Mouse (Mus musculus) lung, embryonic 15.5 days (tissue): ENCODE results near the gene Srxn1. TPM values are rescaled to one million over a fixed set of nuclear protein-coding genes. Genes with fewer than 3 reads are reported as not detected.

Experiments
- ATAC-seq: fragments of 200-750 bp; cut with Nextera tagmentation; 2 replicates; pipeline ENCODE4 v1.8.0; 2017; ENCODE audit warnings: moderate number of reproducible peaks, borderline replicate concordance; ENCODE audit not compliant: low FRiP score, low TSS enrichment; ENCODE audit errors: extremely low read depth
- H3K27ac ChIP-seq: fragments of 300-500 bp; sonication (generic); 2 replicates; pipeline ENCODE4 v1.5.1; 2015; ENCODE audit warnings: moderate library complexity, mild to moderate bottlenecking, inconsistent platforms
- H3K27me3 ChIP-seq: fragments of 300-500 bp; sonication (generic); 2 replicates; pipeline ENCODE4 v1.6.1; 2015; ENCODE audit warnings: inconsistent platforms
- H3K36me3 ChIP-seq: fragments of 300-500 bp; sonication (generic); 2 replicates; pipeline ENCODE4 v1.6.1; 2015; ENCODE audit warnings: inconsistent platforms
- H3K4me1 ChIP-seq: fragments of 300-500 bp; sonication (generic); 2 replicates; pipeline ENCODE4 v1.6.1; 2015; ENCODE audit warnings: inconsistent platforms
- H3K4me2 ChIP-seq: fragments of 300-500 bp; sonication (generic); 2 replicates; pipeline ENCODE4 v1.6.1; 2015; ENCODE audit warnings: inconsistent platforms, mild to moderate bottlenecking, moderate library complexity
- H3K4me3 ChIP-seq: fragments of 300-500 bp; sonication (generic); 2 replicates; pipeline ENCODE4 v1.5.1; 2015; ENCODE audit warnings: mild to moderate bottlenecking, inconsistent platforms
- H3K9ac ChIP-seq: fragments of 300-500 bp; sonication (generic); 2 replicates; pipeline ENCODE4 v1.6.1; 2015; ENCODE audit warnings: inconsistent platforms
- H3K9me3 ChIP-seq: fragments of 300-500 bp; sonication (generic); 2 replicates; pipeline ENCODE4 v1.6.1; 2016; ENCODE audit warnings: inconsistent platforms
- WGBS: fragments of 180-500 bp; shearing (Covaris S2); methylation state at CpG from one replicate; pipeline ENCODE4 v1.1.7; 2015; 5-methylcytosine and 5-hydroxymethylcytosine counted together
- polyA plus RNA-seq: library from polyadenylated mRNA; unstranded; fragments of >200 nt; fragmentation: Nextera tagmentation; extraction: Ambion mirVana; gene quantifications from 2 replicates; pipeline ENCODE4 v1.2.1, GENCODE M21; 2015

Srxn1 gene
- polyA plus RNA-seq, 1 experiment from 2014 or later, result 7.7 TPM

DNA sequence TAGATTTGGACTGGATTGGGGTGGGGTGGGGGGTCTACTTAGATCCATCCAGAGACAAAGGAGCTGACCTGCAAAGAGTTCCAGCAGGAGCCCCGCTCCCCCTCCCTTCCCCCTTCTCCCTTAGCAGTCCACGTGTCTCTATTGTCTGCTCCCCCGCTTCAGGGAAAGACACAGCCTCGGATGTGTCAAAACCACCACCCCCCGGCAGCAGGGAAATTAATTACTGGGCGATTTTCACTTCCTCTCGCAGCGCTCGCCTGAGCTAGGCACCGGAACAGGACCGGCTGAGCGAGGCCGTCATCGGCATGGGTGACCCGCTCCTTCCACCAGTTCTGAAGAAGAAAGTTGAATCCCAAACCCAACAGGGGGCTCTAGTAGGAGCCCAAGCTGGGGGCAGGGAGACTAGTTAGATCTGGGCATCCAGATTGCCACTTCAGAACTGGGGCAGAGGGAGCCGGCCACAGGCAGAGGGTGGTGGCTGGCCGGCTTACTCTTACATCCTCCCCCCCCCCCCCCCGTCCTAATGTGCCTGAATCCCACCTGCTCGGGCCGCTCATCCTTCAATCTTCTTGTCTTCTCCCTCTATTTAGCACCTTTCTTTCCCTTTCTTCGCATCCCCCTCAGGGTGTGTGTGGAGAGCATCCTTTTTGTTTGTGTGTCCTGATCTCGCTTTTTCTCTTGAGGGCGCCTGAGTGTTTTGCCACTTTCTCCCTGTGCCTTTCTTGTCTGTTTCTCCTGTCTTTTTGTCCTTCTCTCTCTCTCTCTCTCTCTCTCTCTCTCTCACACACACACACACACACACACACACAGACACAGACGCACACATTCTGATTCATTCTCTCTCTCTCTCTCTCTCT is 24.4 kb upstream of the Srxn1 start, which contains the start of gene Scrt2:
Gene Scrt2 (plus strand): TSS at position 845 of the 857 bp plus-strand sequence.
- peak within 1 kb of the TSS; percentile 58 for H3K4me2 ChIP-seq
- H3K4me1 ChIP-seq, result peaks cover 4% of the 10 kb centered on the region
- H3K9me3 ChIP-seq, result no peaks in the 10 kb centered on the region
- no peak within 1 kb of the TSS for H3K27ac ChIP-seq
- peak within 1 kb of the TSS; percentile 26 for H3K4me3 ChIP-seq
- H3K27me3 ChIP-seq, result peaks cover 82% of the 10 kb centered on the region
- no peak for ATAC-seq
- no peaks in the 10 kb centered on the region for H3K36me3 ChIP-seq
- WGBS, result under 1% methylated on average over 24 of the region's 24 CpGs
- H3K9ac ChIP-seq, result no peak within 1 kb of the TSS

DNA sequence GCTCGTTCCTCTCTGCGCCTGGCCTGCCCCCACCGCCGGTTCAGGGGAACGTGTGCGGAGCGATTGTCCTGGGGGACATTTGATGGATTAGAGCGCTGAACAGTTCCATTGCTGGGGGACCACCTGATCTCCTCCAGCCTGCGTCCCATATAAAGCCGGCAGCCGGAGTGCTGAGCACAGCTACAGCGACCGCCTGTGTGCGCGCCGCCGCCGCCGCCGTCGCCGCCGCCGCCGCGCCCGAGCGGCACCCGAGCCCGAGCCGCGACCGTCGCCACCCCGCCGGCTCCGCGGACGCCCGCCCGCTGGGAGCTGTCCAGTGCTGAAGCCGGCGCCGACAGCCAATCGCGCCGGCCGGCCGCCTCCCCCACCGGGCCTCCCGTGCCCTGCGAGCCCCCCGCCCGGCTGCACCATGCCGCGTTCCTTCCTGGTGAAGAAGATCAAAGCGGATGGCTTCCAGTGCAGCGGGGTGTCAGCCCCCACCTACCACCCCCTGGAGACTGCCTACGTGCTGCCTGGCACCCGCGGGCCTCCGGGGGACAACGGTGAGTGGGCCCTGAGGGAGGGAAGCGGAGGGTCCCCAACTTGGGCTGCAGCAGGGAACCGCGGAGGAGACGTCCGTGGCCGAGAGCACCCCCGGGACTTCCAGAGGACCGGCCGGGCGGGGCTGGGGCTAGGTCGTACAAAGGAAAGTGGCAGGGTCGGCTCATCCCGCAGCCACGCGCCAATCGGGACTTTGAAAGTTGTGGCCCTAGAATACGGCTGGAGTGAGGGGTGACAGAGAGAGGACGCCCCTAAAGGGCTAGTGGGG is 23.5 kb upstream of the Srxn1 start:
- H3K4me2 ChIP-seq, result peak overlapping the region; percentile 58
- H3K4me1 ChIP-seq, result peaks cover 4% of the 10 kb centered on the region
- H3K27me3 ChIP-seq, result peaks cover 82% of the 10 kb centered on the region
- ATAC-seq, result peak; percentile 77
- WGBS, result under 1% methylated on average over 73 of the region's 81 CpGs
- H3K27ac ChIP-seq, result no peak overlapping the region
- H3K9me3 ChIP-seq, result no peaks in the 10 kb centered on the region
- peak overlapping the region; percentile 26 for H3K4me3 ChIP-seq
- no peak overlapping the region for H3K9ac ChIP-seq
- no peaks in the 10 kb centered on the region for H3K36me3 ChIP-seq

DNA sequence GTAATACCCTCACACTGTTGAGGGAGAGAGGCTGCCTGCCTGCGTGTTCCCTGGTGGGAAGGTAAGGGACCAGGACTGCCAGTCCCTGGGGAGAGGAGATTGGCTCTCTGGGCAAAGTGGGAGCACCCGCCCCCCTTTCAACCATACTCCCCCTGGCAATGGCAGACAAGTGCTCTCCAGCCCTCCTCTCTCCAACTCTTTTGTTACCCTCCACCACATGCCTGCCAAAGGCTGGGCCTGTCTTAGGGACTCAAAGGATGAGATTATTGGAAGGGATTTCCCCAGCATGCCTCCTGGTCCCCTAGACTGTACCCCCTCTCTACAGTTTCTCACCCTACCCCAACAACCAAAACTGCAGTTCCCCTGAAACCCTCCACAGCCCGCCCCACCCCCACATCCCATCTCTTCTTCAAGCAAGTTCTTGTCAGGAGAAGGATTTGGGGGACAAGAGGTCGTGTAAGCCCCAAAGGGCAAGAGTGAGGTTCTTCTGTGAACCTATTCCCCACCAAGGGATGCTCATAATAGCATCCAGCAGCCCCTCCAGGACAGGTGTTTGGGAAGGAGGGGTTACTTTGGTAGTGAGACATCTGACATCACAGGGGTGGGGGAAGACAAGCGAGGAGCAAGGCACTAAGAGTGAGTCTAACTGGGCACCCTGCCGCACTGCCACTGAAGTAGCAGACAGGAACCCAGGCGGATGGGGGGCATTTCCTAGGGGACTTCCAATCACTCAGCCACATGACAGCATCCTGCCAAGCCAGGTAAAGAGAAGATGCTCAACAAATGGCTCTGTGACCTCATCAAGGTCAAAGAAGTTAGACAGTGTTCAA is 22.6 kb upstream of the Srxn1 start:
- Histone ChIP-seq H3K4me1 (peaks cover 4% of the 10 kb centered on the region), H3K9ac (no peak overlapping the region), H3K9me3 (no peaks in the 10 kb centered on the region), H3K27me3 (peaks cover 74% of the 10 kb centered on the region), H3K27ac (no peak overlapping the region), H3K4me2 (no peak overlapping the region), H3K4me3 (no peak overlapping the region), H3K36me3 (no peaks in the 10 kb centered on the region)
- 18% methylated on average over 7 of the region's 7 CpGs for WGBS
- no peak for ATAC-seq

DNA sequence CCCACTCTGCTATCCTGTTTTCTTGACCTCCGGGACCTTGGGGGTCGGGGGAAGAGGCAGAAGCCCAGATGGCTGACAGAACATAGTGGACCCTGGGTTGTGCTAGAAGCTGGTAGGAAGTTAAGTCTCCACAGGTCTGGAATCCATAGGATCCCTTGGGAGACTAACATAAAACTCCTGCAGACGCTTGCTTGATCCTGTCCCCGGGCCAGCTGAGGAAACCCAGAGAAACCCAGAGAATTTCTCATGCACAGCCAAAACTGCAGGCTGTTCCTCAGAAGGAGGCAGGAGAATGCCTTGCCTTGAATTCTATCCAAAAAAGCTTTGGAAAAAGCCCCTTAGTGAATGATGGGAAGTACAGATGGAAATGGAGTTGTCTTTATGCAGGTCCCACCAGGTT is 21.9 kb upstream of the Srxn1 start:
- Histone ChIP-seq H3K4me2 (no peak overlapping the region), H3K4me3 (no peak overlapping the region), H3K9me3 (no peaks in the 10 kb centered on the region), H3K4me1 (peaks cover 4% of the 10 kb centered on the region), H3K27me3 (peaks cover 69% of the 10 kb centered on the region), H3K27ac (no peak overlapping the region), H3K9ac (no peak overlapping the region), H3K36me3 (no peaks in the 10 kb centered on the region)
- no peak for ATAC-seq
- WGBS, result 59% methylated on average over 4 of the region's 4 CpGs

DNA sequence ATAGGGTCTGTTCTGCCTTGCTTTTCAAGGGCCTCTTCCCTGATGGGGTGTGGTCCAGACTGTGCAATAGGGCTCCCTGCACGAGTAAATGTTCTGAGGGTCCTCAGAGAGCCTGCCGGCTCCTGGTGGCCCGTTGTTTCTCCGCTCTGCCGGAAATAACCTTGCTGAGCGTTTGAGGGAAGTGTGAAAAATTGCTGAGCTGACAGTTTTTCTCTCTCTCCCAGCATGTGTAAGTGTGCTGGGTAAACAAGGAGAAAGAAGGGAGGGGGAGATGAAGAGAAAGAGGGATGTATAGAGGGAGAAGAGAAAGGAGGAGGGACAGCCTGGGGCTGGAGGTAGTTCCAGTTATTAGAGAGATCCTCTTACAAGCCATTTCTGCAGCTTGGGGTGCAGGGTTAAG is 21.0 kb upstream of the Srxn1 start:
- no peak overlapping the region for H3K27ac ChIP-seq
- H3K4me3 ChIP-seq, result no peak overlapping the region
- no peak for ATAC-seq
- no peak overlapping the region for H3K4me2 ChIP-seq
- no peak overlapping the region for H3K9ac ChIP-seq
- H3K27me3 ChIP-seq, result peaks cover 60% of the 10 kb centered on the region
- H3K4me1 ChIP-seq, result peaks cover 4% of the 10 kb centered on the region
- WGBS, result 33% methylated on average over 6 of the region's 6 CpGs
- H3K36me3 ChIP-seq, result no peaks in the 10 kb centered on the region
- no peaks in the 10 kb centered on the region for H3K9me3 ChIP-seq

DNA sequence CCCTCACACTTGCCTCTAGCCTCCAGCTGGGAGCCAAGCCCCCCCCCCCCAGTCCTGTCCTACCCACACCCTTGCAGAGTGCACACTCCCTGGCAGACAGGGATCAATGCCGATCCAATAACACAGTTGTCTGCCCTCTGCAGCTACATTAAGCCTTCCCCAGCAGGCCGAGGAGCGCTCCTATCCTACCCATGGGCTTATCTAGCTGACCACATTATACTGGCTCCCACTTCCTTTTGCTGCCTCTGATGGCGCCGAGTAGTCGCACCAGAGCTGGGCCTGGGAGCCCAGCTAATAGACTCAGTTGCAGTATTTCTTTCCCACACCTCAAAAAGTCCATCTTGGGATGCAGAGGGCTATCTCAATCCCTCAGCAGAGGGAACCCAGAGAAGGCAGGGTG is 19.9 kb upstream of the Srxn1 start:
- no peak overlapping the region for H3K4me3 ChIP-seq
- 71% methylated on average over 6 of the region's 6 CpGs for WGBS
- peaks cover 59% of the 10 kb centered on the region for H3K27me3 ChIP-seq
- ATAC-seq, result no peak
- no peaks in the 10 kb centered on the region for H3K9me3 ChIP-seq
- no peak overlapping the region for H3K4me2 ChIP-seq
- no peak overlapping the region for H3K27ac ChIP-seq
- no peaks in the 10 kb centered on the region for H3K36me3 ChIP-seq
- H3K4me1 ChIP-seq, result peaks cover 4% of the 10 kb centered on the region
- no peak overlapping the region for H3K9ac ChIP-seq

DNA sequence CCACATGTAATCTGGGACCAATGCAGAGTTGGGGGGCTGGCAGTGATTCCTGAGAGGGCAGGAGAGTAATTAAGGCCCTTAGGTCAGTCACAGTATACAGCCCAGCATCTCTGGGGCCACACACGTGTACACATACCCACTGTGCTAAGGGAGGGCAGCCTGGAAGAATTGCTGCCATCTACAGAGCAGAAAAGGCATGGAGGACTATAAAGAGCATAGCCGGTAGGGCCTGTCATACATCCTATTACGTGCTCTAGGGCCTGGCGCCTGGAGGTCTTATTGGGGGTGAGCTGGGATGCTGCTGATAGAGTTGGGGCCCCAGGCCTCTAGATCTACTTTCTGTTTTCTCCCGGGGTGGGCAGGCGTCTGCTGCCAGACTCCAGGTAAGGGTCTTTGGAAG is 18.9 kb upstream of the Srxn1 start:
- Histone ChIP-seq H3K27me3 (peaks cover 59% of the 10 kb centered on the region), H3K9ac (no peak overlapping the region), H3K27ac (no peak overlapping the region), H3K4me3 (no peak overlapping the region), H3K36me3 (no peaks in the 10 kb centered on the region), H3K4me2 (no peak overlapping the region), H3K4me1 (peaks cover 4% of the 10 kb centered on the region), H3K9me3 (no peaks in the 10 kb centered on the region)
- 65% methylated on average over 6 of the region's 6 CpGs for WGBS
- ATAC-seq, result no peak

DNA sequence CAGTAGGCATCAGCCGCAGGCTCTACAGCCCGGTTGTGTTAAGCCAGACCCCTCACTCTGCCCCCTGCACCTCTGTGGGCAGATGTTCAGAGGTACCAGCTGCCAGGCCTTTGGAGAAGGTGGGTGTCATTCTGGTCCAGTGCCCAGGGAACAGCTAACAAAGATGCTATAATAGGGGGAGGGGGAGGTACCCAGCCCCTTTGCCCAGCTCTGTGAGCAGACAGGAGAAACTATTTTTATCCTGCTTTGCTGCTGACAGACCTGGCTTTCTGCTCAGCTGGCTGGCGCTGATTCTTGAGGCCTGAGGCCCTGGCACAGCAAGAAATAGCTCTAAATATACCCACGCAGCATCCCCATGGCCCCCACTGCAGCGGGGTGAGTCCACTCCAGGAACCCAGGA is 18.2 kb upstream of the Srxn1 start:
- H3K4me3 ChIP-seq, result no peak overlapping the region
- ATAC-seq, result no peak
- no peaks in the 10 kb centered on the region for H3K9me3 ChIP-seq
- H3K27ac ChIP-seq, result no peak overlapping the region
- H3K36me3 ChIP-seq, result no peaks in the 10 kb centered on the region
- peaks cover under 1% of the 10 kb centered on the region for H3K4me1 ChIP-seq
- H3K27me3 ChIP-seq, result peaks cover 60% of the 10 kb centered on the region
- H3K9ac ChIP-seq, result no peak overlapping the region
- WGBS, result 65% methylated on average over 5 of the region's 5 CpGs
- no peak overlapping the region for H3K4me2 ChIP-seq

DNA sequence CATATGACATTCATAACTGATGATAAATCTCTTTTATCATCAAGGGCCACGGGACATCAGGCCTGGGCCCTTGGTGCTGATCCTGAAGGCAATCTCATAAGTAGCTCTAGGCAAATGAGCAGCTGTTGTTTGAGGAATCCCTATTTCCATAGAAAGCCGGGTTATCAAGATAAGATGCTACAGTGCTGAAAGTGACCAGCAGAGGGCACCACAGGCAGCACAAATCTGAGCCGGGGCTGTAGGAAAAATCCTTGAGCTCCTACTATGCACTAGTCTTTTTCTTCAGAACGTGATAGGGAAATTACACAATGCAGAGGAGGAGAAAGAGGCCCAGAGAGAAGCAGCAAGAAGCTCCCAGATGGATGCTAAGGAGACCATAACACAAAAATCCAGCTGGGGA is 16.2 kb upstream of the Srxn1 start:
- peaks cover 7% of the 10 kb centered on the region for H3K4me1 ChIP-seq
- WGBS, result 7% methylated on average over 4 of the region's 4 CpGs
- no peak overlapping the region for H3K4me3 ChIP-seq
- no peak overlapping the region for H3K27ac ChIP-seq
- no peaks in the 10 kb centered on the region for H3K36me3 ChIP-seq
- H3K9ac ChIP-seq, result no peak overlapping the region
- peaks cover 60% of the 10 kb centered on the region for H3K27me3 ChIP-seq
- no peaks in the 10 kb centered on the region for H3K9me3 ChIP-seq
- ATAC-seq, result no peak
- H3K4me2 ChIP-seq, result no peak overlapping the region

DNA sequence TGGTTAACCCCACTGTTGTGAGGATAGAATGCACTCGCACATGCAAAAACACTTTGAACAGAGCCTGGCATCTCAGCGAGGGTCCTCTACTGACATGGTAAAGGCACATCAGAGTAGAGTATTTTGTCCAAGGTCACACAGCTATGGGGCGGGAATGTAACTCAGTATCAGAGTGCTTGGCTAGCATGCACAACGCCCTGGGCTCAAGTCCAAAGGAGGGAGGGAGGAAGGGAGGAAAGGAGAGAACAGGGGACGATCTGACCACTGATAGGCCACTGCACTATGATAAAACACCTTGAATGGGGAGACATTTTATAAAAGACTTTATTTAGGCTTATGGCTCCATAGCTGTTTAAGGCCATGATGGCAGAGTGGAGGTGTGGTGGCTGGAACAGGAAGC is 15.7 kb upstream of the Srxn1 start:
- ATAC-seq, result no peak
- Histone ChIP-seq H3K36me3 (no peaks in the 10 kb centered on the region), H3K4me1 (peaks cover 7% of the 10 kb centered on the region), H3K27ac (no peak overlapping the region), H3K27me3 (peaks cover 60% of the 10 kb centered on the region), H3K9ac (no peak overlapping the region), H3K4me2 (no peak overlapping the region), H3K9me3 (no peaks in the 10 kb centered on the region), H3K4me3 (no peak overlapping the region)
- WGBS, result 65% methylated on average over 5 of the region's 5 CpGs

DNA sequence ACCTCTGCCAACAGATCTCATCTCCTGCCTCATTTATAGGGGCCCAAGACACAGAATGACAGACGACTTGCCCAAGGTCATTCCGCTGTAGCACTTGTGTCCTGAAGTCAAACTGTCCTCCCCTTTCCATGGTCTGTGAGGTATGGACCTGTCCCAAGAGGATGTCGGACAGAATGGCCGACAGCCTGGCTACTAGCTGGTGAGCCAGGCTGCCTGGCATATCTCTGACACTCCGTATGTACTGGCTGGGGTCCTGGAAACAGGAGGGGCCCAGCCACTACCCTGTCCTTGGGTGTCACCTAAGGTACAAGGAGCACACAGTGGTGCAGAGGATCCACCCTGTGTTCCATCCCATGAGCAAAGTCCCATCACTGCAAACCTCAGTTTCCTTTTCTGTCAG is 14.8 kb upstream of the Srxn1 start:
- Histone ChIP-seq H3K4me1 (peaks cover 7% of the 10 kb centered on the region), H3K36me3 (no peaks in the 10 kb centered on the region), H3K27me3 (peaks cover 61% of the 10 kb centered on the region), H3K4me3 (no peak overlapping the region), H3K9ac (no peak overlapping the region), H3K4me2 (no peak overlapping the region), H3K9me3 (no peaks in the 10 kb centered on the region), H3K27ac (no peak overlapping the region)
- no peak for ATAC-seq
- WGBS, result 74% methylated on average over 5 of the region's 5 CpGs
